Mouse (Mus musculus) CH12.LX (cell line): Measurements from ENCODE around the gene Atp2c2. TPM values are rescaled to one million over a fixed set of nuclear protein-coding genes. Genes with fewer than 3 reads are reported as not detected.

Source experiments
- DNase-seq: peaks from one replicate; pipeline ENCODE4 v3.0.0-alpha.2; 2013; ENCODE audit errors: extremely low read depth
- H3K27ac ChIP-seq: 2 replicates; pipeline ENCODE4 v1.5.1; 2012; ENCODE audit warnings: low read depth, mild to moderate bottlenecking, control low read depth, moderate library complexity; ENCODE audit not compliant: insufficient read depth
- H3K27me3 ChIP-seq: replicated peaks from 2 replicates; pipeline ENCODE3; 2012; ENCODE audit warnings: inconsistent platforms
- H3K36me3 ChIP-seq, 2 experiments: replicated peaks in 1 of 2; 2 replicates each; pipeline versions ENCODE3 to v1.6.1; 2012; ENCODE audit warnings: inconsistent platforms in 1 of 2, low read length in 1 of 2, mild to moderate bottlenecking in 1 of 2, mixed read lengths in 1 of 2, moderate library complexity in 1 of 2; ENCODE audit not compliant: control insufficient read depth in 1 of 2, insufficient read depth in 1 of 2
- H3K4me1 ChIP-seq, 2 experiments: 2 replicates each; pipeline ENCODE4 v1.6.1; 2012; ENCODE audit warnings: inconsistent platforms in 1 of 2, moderate library complexity in 1 of 2; ENCODE audit not compliant: insufficient read depth in 2 of 2, control insufficient read depth in 1 of 2
- H3K4me2 ChIP-seq: 2 replicates; pipeline ENCODE4 v1.6.1; 2012; ENCODE audit warnings: low read depth, mild to moderate bottlenecking, control low read depth; ENCODE audit not compliant: poor library complexity, insufficient read depth, severe bottlenecking
- H3K4me3 ChIP-seq, 3 experiments: fragments of 150-350 bp in 1 of 3; sonication (generic) in 1 of 3; replicated peaks in 1 of 3; 2 replicates each; pipeline versions ENCODE3 to v1.5.1; 2011 to 2012; ENCODE audit warnings: low read depth in 2 of 3, low read length in 2 of 3, mild to moderate bottlenecking in 2 of 3, moderate library complexity in 2 of 3, control low read depth in 1 of 3, improper control_type of control experiment in 1 of 3, inconsistent platforms in 1 of 3, mixed read lengths in 1 of 3; ENCODE audit not compliant: poor library complexity in 1 of 3
- H3K79me2 ChIP-seq: replicated peaks from 2 replicates; pipeline ENCODE4 v1.6.1; 2012; ENCODE audit warnings: mild to moderate bottlenecking, moderate library complexity; ENCODE audit not compliant: control insufficient read depth, poor library complexity, insufficient read depth, severe bottlenecking; ENCODE audit errors: extremely low read depth
- H3K9ac ChIP-seq: 2 replicates; pipeline ENCODE4 v1.6.1; 2012; ENCODE audit warnings: low read depth, mild to moderate bottlenecking, control low read depth, moderate library complexity; ENCODE audit not compliant: insufficient read depth
- H3K9me3 ChIP-seq: replicated peaks from 2 replicates; pipeline ENCODE3; 2012; ENCODE audit warnings: low read length, inconsistent platforms, mixed read lengths
- BHLHE40 ChIP-seq: IDR thresholded peaks from 2 replicates; pipeline ENCODE4 v1.6.1; 2011; ENCODE audit warnings: mild to moderate bottlenecking, low read depth, low read length, improper control_type of control experiment
- CHD1 ChIP-seq: IDR thresholded peaks from 2 replicates; pipeline ENCODE4 v1.6.1; 2012; ENCODE audit warnings: low read depth, low read length, improper control_type of control experiment, inconsistent platforms
- CHD2 ChIP-seq: IDR thresholded peaks from 2 replicates; pipeline ENCODE4 v1.6.1; 2011; ENCODE audit warnings: low read length, improper control_type of control experiment
- CTCF ChIP-seq, 2 experiments: IDR thresholded peaks in 1 of 2; conservative IDR thresholded peaks in 1 of 2; 2 replicates each; pipeline ENCODE4 v1.5.1; 2011 to 2012; ENCODE audit warnings: low read depth in 2 of 2, low read length in 2 of 2, improper control_type of control experiment in 1 of 2, inconsistent platforms in 1 of 2, mild to moderate bottlenecking in 1 of 2, moderate library complexity in 1 of 2
- E2F4 ChIP-seq: IDR thresholded peaks from 2 replicates; pipeline ENCODE4 v1.6.1; 2011; ENCODE audit warnings: low read depth, low read length, improper control_type of control experiment; ENCODE audit not compliant: insufficient replicate concordance
- EP300 ChIP-seq: IDR thresholded peaks from 2 replicates; pipeline ENCODE4 v1.6.1; 2011; ENCODE audit warnings: low read length, improper control_type of control experiment
- ETS1 ChIP-seq: conservative IDR thresholded peaks from 2 replicates; pipeline ENCODE4 v1.6.1; 2012; ENCODE audit warnings: low read depth, mild to moderate bottlenecking, inconsistent platforms, low read length, improper control_type of control experiment, moderate library complexity
- GABPA ChIP-seq: IDR thresholded peaks from 2 replicates; pipeline ENCODE4 v1.6.1; 2012; ENCODE audit warnings: low read depth, low read length, improper control_type of control experiment, inconsistent platforms; ENCODE audit not compliant: insufficient replicate concordance
- HCFC1 ChIP-seq: IDR thresholded peaks from 2 replicates; pipeline ENCODE4 v1.6.1; 2012; ENCODE audit warnings: low read depth, mild to moderate bottlenecking, inconsistent platforms, low read length, improper control_type of control experiment
- IRF4 ChIP-seq: IDR thresholded peaks from 2 replicates; pipeline ENCODE4 v1.6.1; 2014; ENCODE audit warnings: low read depth, mild to moderate bottlenecking, inconsistent platforms, low read length, improper control_type of control experiment
- JUND ChIP-seq: conservative IDR thresholded peaks from 2 replicates; pipeline ENCODE4 v1.6.1; 2011; ENCODE audit warnings: low read depth, low read length, improper control_type of control experiment
- KAT2A ChIP-seq: IDR thresholded peaks from 2 replicates; pipeline ENCODE4 v1.6.1; 2012; ENCODE audit warnings: low read length, improper control_type of control experiment, inconsistent platforms; ENCODE audit not compliant: insufficient replicate concordance
- MAX ChIP-seq: IDR thresholded peaks from 2 replicates; pipeline ENCODE4 v1.6.1; 2011; ENCODE audit warnings: low read length, improper control_type of control experiment
- MAZ ChIP-seq: IDR thresholded peaks from 2 replicates; pipeline ENCODE4 v1.6.1; 2012; ENCODE audit warnings: low read depth, mild to moderate bottlenecking, inconsistent platforms, low read length, improper control_type of control experiment, moderate library complexity
- MXI1 ChIP-seq: IDR thresholded peaks from 2 replicates; pipeline ENCODE4 v1.6.1; 2011; ENCODE audit warnings: mild to moderate bottlenecking, low read depth, low read length, improper control_type of control experiment
- MYC ChIP-seq: IDR thresholded peaks from 2 replicates; pipeline ENCODE4 v1.6.1; 2011; ENCODE audit warnings: low read depth, mild to moderate bottlenecking, improper control_type of control experiment, low read length
- NRF1 ChIP-seq: IDR thresholded peaks from 2 replicates; pipeline ENCODE4 v1.6.1; 2014; ENCODE audit warnings: low read depth, mild to moderate bottlenecking, inconsistent platforms, low read length, improper control_type of control experiment, moderate library complexity
- PAX5 ChIP-seq: IDR thresholded peaks from 2 replicates; pipeline ENCODE4 v1.6.1; 2012; ENCODE audit warnings: low read length, inconsistent platforms, mixed read lengths
- POLR2A ChIP-seq: IDR thresholded peaks from 2 replicates; pipeline ENCODE4 v1.6.1; 2011; ENCODE audit warnings: low read depth, mild to moderate bottlenecking, improper control_type of control experiment, low read length
- POLR2AphosphoS2 ChIP-seq: IDR thresholded peaks from 2 replicates; pipeline ENCODE4 v1.6.1; 2011; ENCODE audit warnings: low read depth, low read length, improper control_type of control experiment
- RCOR1 ChIP-seq: conservative IDR thresholded peaks from 2 replicates; pipeline ENCODE4 v1.6.1; 2012; ENCODE audit warnings: low read depth, mild to moderate bottlenecking, inconsistent platforms, low read length, improper control_type of control experiment
- SIN3A ChIP-seq: IDR thresholded peaks from 2 replicates; pipeline ENCODE4 v1.6.1; 2012; ENCODE audit warnings: low read length, improper control_type of control experiment, inconsistent platforms
- SMC3 ChIP-seq: IDR thresholded peaks from 2 replicates; pipeline ENCODE4 v1.6.1; 2011; ENCODE audit warnings: low read depth, low read length, improper control_type of control experiment
- TBP ChIP-seq: conservative IDR thresholded peaks from 2 replicates; pipeline ENCODE4 v1.6.1; 2011; ENCODE audit warnings: low read depth, low read length, improper control_type of control experiment
- TCF12 ChIP-seq: IDR thresholded peaks from 2 replicates; pipeline ENCODE4 v1.6.1; 2014; ENCODE audit warnings: low read depth, mild to moderate bottlenecking, inconsistent platforms, low read length, improper control_type of control experiment
- UBTF ChIP-seq: IDR thresholded peaks from 2 replicates; pipeline ENCODE4 v1.6.1; 2012; ENCODE audit warnings: low read depth, mild to moderate bottlenecking, inconsistent platforms, low read length, improper control_type of control experiment, moderate library complexity
- USF1 ChIP-seq: IDR thresholded peaks from 2 replicates; pipeline ENCODE4 v1.6.1; 2014; ENCODE audit warnings: low read depth, mild to moderate bottlenecking, inconsistent platforms, low read length, improper control_type of control experiment
- USF2 ChIP-seq: conservative IDR thresholded peaks from 2 replicates; pipeline ENCODE4 v1.6.1; 2011; ENCODE audit warnings: low read depth, low read length, improper control_type of control experiment
- ZC3H11A ChIP-seq: IDR thresholded peaks from 2 replicates; pipeline ENCODE4 v1.6.1; 2012; ENCODE audit warnings: low read depth, mild to moderate bottlenecking, inconsistent platforms, low read length, improper control_type of control experiment
- ZMIZ1 ChIP-seq: IDR thresholded peaks from 2 replicates; pipeline ENCODE4 v1.6.1; 2012; ENCODE audit warnings: low read depth, mild to moderate bottlenecking, inconsistent platforms, low read length, improper control_type of control experiment
- ZNF384 ChIP-seq: IDR thresholded peaks from 2 replicates; pipeline ENCODE4 v1.6.1; 2012; ENCODE audit warnings: low read depth, low read length, improper control_type of control experiment, inconsistent platforms
- dilution Hi-C: fragments of 300-500 bp; cut with MboI; formaldehyde crosslinking; loops from 2 replicates; pipeline ENCODE4 v1.14.3; 2020; ENCODE audit warnings: low sequenced_read_pairs; ENCODE audit not compliant: extremely low pct_unique_long_range_greater_than_20kb, extremely low pct_ligation_motif_present
- in situ Hi-C: fragments of 300-500 bp; cut with MboI; formaldehyde crosslinking; loops from 3 replicates; pipeline ENCODE4 v1.14.3; 2019; ENCODE audit warnings: low sequenced_read_pairs, low pct_ligation_motif_present, low pct_unique_long_range_greater_than_20kb, mixed read lengths
- polyA plus RNA-seq: library from polyadenylated mRNA; unstranded; fragments of >175 nt; gene quantifications from 2 replicates; pipeline ENCODE4 v1.2.1, GENCODE M21; 2012; ENCODE audit warnings: low read depth; ENCODE audit not compliant: insufficient read length
- total RNA-seq, 2 experiments: library from RNA; depleted of rRNA; stranded (reverse); fragments of 300-350 nt in 1 of 2; fragments of >200 nt in 1 of 2; gene quantifications; 2 replicates each; pipeline ENCODE4 v1.2.3; 2012 to 2014

Atp2c2 gene
- total and polyA plus RNA-seq, 3 experiments = not detected

DNA sequence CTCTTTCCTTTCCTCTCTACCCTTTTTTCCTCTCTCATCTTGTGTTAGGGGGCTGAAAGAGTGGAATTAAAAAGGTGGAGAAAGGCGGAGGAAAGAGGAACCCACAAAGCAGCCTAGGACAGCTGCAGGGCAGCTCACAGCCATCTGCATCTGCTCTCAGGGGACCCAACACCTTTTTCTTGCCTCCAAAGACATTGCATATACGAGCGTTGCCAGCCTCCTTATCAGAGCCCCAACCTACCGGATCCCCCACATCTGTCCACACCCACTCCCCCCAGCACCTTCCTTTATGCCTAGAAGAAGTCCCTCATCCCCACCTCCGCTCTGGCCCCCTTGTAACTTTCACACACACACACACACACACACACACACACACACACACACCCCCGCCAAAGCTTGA, 83.8 kb downstream of the Atp2c2 start:
- peak overlapping the region; percentile 18 for H3K4me2 ChIP-seq
- H3K9me3 ChIP-seq = no peaks in the 10 kb centered on the region
- in situ Hi-C loops (loop anchor here (5.0 kb wide), 2 partner anchors 59 to 139 kb away; partner anchors contain the start of gene Cotl1), dilution Hi-C loops (no loop called here)
- H3K4me1 ChIP-seq = peaks cover 22 to 71% of the 10 kb centered on the region in 2 experiments
- DNase-seq = peak; percentile 71
- H3K9ac ChIP-seq = no peak overlapping the region; the same call in 1 of the 2 replicates
- no peaks in the 10 kb centered on the region for H3K79me2 ChIP-seq
- 0 out of 2 replicates have a peak, but pooled peaks have one; percentile 35 for TF ChIP-seq ETS1
- TF ChIP-seq EP300 = peak; percentile 69
- TF ChIP-seq RCOR1 = 0 out of 2 replicates have a peak, but pooled peaks have one; percentile 10
- no peak for TF ChIP-seq MYC
- peak; percentile 68; the same call in 1 of the 2 replicates for TF ChIP-seq TCF12
- 0 out of 2 replicates have a peak, but pooled peaks have one; percentile 23 for TF ChIP-seq CHD2
- peak overlapping the region; percentile 81 for H3K27ac ChIP-seq
- peaks cover 2% of the 10 kb centered on the region for H3K27me3 ChIP-seq
- H3K36me3 ChIP-seq = no peaks in the 10 kb centered on the region
- peak overlapping the region in 2 of 3 experiments; percentile 4 to 19 for H3K4me3 ChIP-seq

DNA sequence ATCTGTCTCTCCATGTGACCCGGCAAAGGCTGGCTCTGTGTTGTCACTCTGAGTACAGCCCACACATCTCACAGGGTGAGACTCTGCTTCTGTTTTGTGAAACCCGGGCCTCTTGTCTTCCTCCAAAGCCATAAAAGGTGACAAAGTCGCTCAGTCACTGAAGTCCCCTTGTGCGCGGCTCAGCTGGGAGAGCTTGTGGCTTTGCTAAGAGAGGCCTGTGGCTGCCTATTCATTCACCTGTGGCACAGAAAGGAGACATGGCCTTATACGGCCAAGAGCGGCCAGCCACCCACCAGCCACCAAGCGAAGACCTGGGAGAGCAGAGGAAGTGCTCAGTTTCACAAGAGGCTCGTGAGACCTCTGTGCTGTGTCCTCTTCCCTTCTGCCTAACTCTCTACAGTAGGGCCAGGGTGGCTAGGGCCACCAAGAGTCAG, 84.3 kb downstream of the Atp2c2 start:
- peak overlapping the region; percentile 81 for H3K27ac ChIP-seq
- peak; percentile 92 for DNase-seq
- H3K36me3 ChIP-seq = no peaks in the 10 kb centered on the region
- H3K9me3 ChIP-seq = no peaks in the 10 kb centered on the region
- H3K9ac ChIP-seq = no peak overlapping the region
- dilution Hi-C loops (no loop called here), in situ Hi-C loops (loop anchor here (5.0 kb wide), 2 partner anchors 58 to 138 kb away; partner anchors contain the start of gene Cotl1)
- H3K4me2 ChIP-seq = peak overlapping the region; percentile 18; the same call in 1 of the 2 replicates
- peak overlapping the region in 1 of 3 experiments; percentile 4 for H3K4me3 ChIP-seq
- H3K4me1 ChIP-seq = peaks cover 22 to 71% of the 10 kb centered on the region in 2 experiments
- no peaks in the 10 kb centered on the region for H3K79me2 ChIP-seq
- peaks cover 2% of the 10 kb centered on the region for H3K27me3 ChIP-seq
- TF ChIP-seq MXI1 (no peak), CHD2 (peak; percentile 52; the same call in 1 of the 2 replicates), HCFC1 (0 out of 2 replicates have a peak, but pooled peaks have one; percentile 24), NRF1 (no peak), USF2 (no peak), GABPA (no peak), MYC (no peak), ETS1 (peak; percentile 85), UBTF (no peak), KAT2A (0 out of 2 replicates have a peak, but pooled peaks have one; percentile 37), USF1 (no peak), TBP (0 out of 2 replicates have a peak, but pooled peaks have one; percentile 37), E2F4 (no peak), EP300 (peak; percentile 82), MAZ (0 out of 2 replicates have a peak, but pooled peaks have one; percentile 39), BHLHE40 (peak; percentile 83), TCF12 (peak; percentile 71), POLR2AphosphoS2 (no peak), ZMIZ1 (0 out of 2 replicates have a peak, but pooled peaks have one; percentile 46), SIN3A (peak; percentile 63; the same call in 1 of the 2 replicates), PAX5 (no peak), ZNF384 (no peak), JUND (no peak), MAX (no peak; the same call in 1 of the 2 replicates), POLR2A (0 out of 2 replicates have a peak, but pooled peaks have one; percentile 48), IRF4 (peak; percentile 86), ZC3H11A (no peak), SMC3 (no peak; the same call in 1 of the 2 replicates), CTCF (conservative IDR thresholded peaks at IDR 0.05 in 1 of 2, IDR thresholded peaks at IDR 0.05 in 1 of 2; ENCODE audit: low read depth in 2 of 2, low read length in 2 of 2) (0 out of 4 replicates have a peak, but pooled peaks of 1 of the 2 experiments have one; percentile 2), CHD1 (no peak)
